Mouse (Mus musculus): ENCODE measurements around the gene Cdk7. TPM values are rescaled to one million over a fixed set of nuclear protein-coding genes. Genes with fewer than 3 reads are reported as not detected.
A peak's percentile ranks its signal among the peaks of the same experiment; 100 is the strongest.
"Not testable (repeated sequence)": the region's sequence is repeated elsewhere in the genome, so short reads cannot be mapped to it uniquely, and the experiment has no call there.

The Cdk7 gene
- polyA plus RNA-seq, 1 experiment from 2014 or later = 79.3 TPM

DNA sequence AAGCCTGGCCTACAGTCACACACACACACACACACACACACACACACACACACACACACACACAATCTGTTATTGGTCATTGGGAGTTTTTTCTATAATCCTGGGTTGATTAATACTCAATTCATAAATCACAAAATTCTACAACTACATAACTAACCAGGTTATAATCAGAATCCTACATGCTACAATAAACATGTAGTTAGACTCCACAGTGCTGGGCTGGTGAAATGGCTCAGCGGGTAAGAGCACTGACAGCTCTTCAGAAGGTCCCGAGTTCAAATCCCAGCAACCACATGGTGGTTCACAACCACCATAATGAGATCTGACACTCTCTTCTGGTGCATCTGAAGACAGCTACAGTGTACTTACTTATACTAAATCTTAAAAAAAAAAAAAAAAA, 2.0 kb upstream of the Cdk7 start:
- no peaks in the 10 kb centered on the region for H3K9me3 ChIP-seq (ENCODE audit: control insufficient read depth, low read length)
- no peak overlapping the region for H3K4me2 ChIP-seq (ENCODE audit: low read length)
- no peak overlapping the region for H3K9ac ChIP-seq (ENCODE audit: low read length)
- H3K36me3 ChIP-seq (ENCODE audit: control insufficient read depth, insufficient read depth, low read length) = peaks cover 27% of the 10 kb centered on the region
- ATAC-seq (replicated peaks; ENCODE audit: low FRiP score, low TSS enrichment, low read depth) = no peak
- WGBS = 90% methylated on average over 2 of the region's 2 CpGs
- no peaks in the 10 kb centered on the region for H3K27me3 ChIP-seq (replicated peaks; ENCODE audit: control insufficient read depth, insufficient read depth, low read length)
- no peak overlapping the region for H3K27ac ChIP-seq (ENCODE audit: low read depth)
- no peak for DNase-seq (ENCODE audit: low spot score)
- no peak overlapping the region for H3K4me3 ChIP-seq (ENCODE audit: low read depth, low read length)
- H3K4me1 ChIP-seq (replicated peaks; ENCODE audit: control insufficient read depth, insufficient read depth, low read length) = peaks cover 9% of the 10 kb centered on the region

DNA sequence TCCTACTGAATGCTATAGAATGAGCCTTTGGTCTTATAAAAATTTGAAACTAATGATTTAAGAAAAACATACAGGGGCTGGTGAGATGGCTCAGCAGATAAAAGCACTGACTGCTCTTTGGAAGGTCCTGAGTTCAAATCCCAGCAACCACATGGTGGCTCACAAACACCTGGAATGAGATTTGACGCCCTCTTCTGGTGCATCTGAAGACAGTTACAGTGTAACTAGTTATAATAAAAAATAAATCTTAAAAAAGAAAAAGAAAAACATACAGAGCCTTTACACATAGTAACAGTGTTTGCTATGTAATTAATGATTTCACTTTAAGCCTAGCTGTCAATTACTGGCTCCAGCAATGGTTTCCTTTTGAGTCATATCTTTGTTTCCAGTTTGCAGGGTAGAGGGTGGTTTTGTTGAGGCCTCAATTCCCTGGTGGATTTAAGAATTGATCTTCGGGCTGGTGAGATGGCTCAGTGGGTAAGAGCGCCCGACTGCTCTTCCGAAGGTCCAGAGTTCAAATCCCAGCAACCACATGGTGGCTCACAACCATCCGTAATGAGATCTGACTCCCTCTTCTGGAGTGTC, 815 bp upstream of the Cdk7 start:
- H3K27me3 ChIP-seq (replicated peaks; ENCODE audit: control insufficient read depth, insufficient read depth, low read length); H3K4me1 ChIP-seq (replicated peaks; ENCODE audit: control insufficient read depth, insufficient read depth, low read length); H3K9me3 ChIP-seq (ENCODE audit: control insufficient read depth, low read length); H3K9ac ChIP-seq (ENCODE audit: low read length); ATAC-seq (replicated peaks; ENCODE audit: low FRiP score, low TSS enrichment, low read depth); DNase-seq (ENCODE audit: low spot score): not testable (repeated sequence)
- Histone ChIP-seq H3K4me2 (ENCODE audit: low read length) (peak overlapping the region; percentile 48), H3K27ac (ENCODE audit: low read depth) (peak overlapping the region; percentile 92), H3K4me3 (ENCODE audit: low read depth, low read length) (peak overlapping the region; percentile 86; the same call in 1 of the 2 replicates), H3K36me3 (ENCODE audit: control insufficient read depth, insufficient read depth, low read length) (peaks cover 30% of the 10 kb centered on the region)
- WGBS = 92% methylated on average over 5 of the region's 6 CpGs

DNA sequence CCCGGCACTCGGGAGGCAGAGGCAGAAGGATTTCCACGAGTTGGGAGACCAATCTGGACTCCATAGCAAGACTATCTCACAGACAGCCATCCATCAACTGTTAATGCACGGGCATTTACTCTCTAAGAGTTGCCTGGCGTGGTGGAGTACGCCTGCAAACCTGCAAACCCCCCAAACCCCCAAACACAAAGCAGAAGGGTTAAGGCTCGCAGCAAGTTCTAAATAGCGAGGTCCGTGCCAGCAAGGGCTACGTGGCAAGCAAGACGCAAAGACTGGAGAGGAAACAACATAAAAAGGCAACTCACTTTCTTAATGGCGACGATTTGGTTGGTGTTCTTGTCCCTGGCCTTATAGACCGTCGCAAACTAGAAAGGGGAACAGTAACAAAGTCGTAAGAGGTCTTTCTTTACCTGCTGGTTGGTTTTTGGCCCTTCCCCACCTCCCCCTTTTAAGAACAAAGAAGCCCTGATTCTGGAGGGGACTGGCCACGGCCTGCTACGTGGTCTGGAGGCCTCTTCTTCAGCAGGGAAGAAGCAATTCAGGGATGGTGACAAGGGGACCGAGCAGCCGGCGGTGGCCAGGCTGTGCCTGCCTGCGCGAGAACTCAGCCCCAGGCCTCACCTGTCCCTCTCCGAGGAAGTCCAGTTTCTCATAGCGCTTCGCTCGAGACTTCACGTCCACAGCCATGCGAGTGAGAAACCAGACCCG, 432 bp downstream of the Cdk7 start:
- WGBS = 1% methylated on average over 30 of the region's 30 CpGs
- H3K36me3 ChIP-seq (ENCODE audit: control insufficient read depth, insufficient read depth, low read length) = peaks cover 26% of the 10 kb centered on the region
- H3K27me3 ChIP-seq (replicated peaks; ENCODE audit: control insufficient read depth, insufficient read depth, low read length) = no peaks in the 10 kb centered on the region
- peak; percentile 68 for DNase-seq (ENCODE audit: low spot score)
- H3K27ac ChIP-seq (ENCODE audit: low read depth) = peak overlapping the region; percentile 92
- peaks cover 9% of the 10 kb centered on the region for H3K4me1 ChIP-seq (replicated peaks; ENCODE audit: control insufficient read depth, insufficient read depth, low read length)
- no peaks in the 10 kb centered on the region for H3K9me3 ChIP-seq (ENCODE audit: control insufficient read depth, low read length)
- ATAC-seq (replicated peaks; ENCODE audit: low FRiP score, low TSS enrichment, low read depth) = no peak
- H3K4me2 ChIP-seq (ENCODE audit: low read length) = peak overlapping the region; percentile 78
- H3K4me3 ChIP-seq (ENCODE audit: low read depth, low read length) = peak overlapping the region; percentile 86
- peak overlapping the region; percentile 69 for H3K9ac ChIP-seq (ENCODE audit: low read length)

DNA sequence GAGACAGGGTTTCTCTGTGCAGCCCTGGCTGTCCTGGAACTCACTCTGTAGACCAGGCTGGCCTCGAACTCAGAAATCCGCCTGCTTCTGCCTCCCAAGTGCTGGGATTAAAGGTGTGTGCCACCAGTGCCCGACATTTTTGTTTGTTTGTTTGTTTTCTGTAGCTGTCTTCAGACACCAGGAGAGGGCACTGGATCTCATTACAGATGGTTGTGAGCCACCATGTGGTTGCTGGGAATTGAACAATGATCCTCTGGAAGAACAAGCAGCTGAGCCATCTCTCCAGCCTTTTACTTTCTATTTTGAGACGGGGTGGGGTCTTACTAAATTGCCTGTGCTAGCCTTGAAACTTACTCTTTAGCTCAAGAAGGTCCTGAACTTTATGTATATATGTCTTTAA, 2.2 kb downstream of the Cdk7 start:
- not testable (repeated sequence) for H3K4me2 ChIP-seq (ENCODE audit: low read length); DNase-seq (ENCODE audit: low spot score); H3K27ac ChIP-seq (ENCODE audit: low read depth); H3K4me3 ChIP-seq (ENCODE audit: low read depth, low read length); H3K9ac ChIP-seq (ENCODE audit: low read length); H3K27me3 ChIP-seq (replicated peaks; ENCODE audit: control insufficient read depth, insufficient read depth, low read length); ATAC-seq (replicated peaks; ENCODE audit: low FRiP score, low TSS enrichment, low read depth); H3K4me1 ChIP-seq (replicated peaks; ENCODE audit: control insufficient read depth, insufficient read depth, low read length); H3K9me3 ChIP-seq (ENCODE audit: control insufficient read depth, low read length)
- peaks cover 23% of the 10 kb centered on the region for H3K36me3 ChIP-seq (ENCODE audit: control insufficient read depth, insufficient read depth, low read length)
- WGBS = 95% methylated on average over 4 of the region's 4 CpGs

DNA sequence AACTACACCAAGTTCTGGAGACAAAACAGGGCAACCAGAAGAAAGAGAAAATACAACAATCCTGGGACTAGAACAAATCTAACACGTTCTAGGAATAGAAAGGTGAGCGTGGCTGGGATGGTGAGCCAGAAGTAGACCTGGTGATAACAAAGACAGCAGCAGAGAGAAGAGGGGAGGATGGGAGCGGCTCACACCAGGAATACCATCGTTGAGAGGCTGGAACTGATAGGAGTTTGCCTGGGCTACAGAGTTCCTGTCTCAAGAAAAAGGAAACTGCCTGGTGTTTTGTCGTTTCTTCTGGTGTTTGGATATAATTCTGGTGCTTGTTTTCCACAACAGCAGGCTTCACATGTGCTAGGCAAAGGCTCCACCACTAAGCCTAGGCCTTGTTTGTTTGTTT, 2.7 kb downstream of the Cdk7 start:
- no peak for ATAC-seq (replicated peaks; ENCODE audit: low FRiP score, low TSS enrichment, low read depth)
- Histone ChIP-seq H3K9ac (ENCODE audit: low read length) (no peak overlapping the region), H3K4me3 (ENCODE audit: low read depth, low read length) (no peak overlapping the region), H3K4me2 (ENCODE audit: low read length) (no peak overlapping the region), H3K36me3 (ENCODE audit: control insufficient read depth, insufficient read depth, low read length) (peaks cover 23% of the 10 kb centered on the region), H3K27ac (ENCODE audit: low read depth) (no peak overlapping the region), H3K9me3 (ENCODE audit: control insufficient read depth, low read length) (no peaks in the 10 kb centered on the region), H3K4me1 (replicated peaks; ENCODE audit: control insufficient read depth, insufficient read depth, low read length) (peaks cover 9% of the 10 kb centered on the region), H3K27me3 (replicated peaks; ENCODE audit: control insufficient read depth, insufficient read depth, low read length) (no peaks in the 10 kb centered on the region)
- WGBS = 93% methylated on average over 5 of the region's 5 CpGs
- no peak for DNase-seq (ENCODE audit: low spot score)

DNA sequence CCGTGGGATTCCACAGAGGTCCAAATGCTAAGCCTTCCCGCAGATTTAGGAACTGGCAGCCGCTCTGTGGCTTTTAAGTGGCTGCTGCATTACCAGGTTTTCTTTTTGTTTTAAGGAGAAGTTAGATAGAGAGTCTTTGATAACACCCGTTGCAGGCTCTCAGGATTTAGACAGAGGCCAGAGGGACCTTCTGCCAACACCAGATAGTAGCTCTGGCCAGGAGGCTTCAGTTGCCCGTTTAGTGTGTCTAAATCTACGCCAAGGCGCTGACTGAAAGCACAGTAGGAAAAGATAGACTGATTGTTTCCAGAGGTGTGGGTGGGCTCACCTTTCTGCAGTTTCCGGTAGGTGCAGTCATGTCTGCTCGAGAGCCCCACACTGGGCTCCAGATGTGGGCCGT, 5.5 kb downstream of the Cdk7 start:
- Histone ChIP-seq H3K27me3 (replicated peaks; ENCODE audit: control insufficient read depth, insufficient read depth, low read length) (no peaks in the 10 kb centered on the region), H3K4me3 (ENCODE audit: low read depth, low read length) (no peak overlapping the region), H3K27ac (ENCODE audit: low read depth) (no peak overlapping the region), H3K9ac (ENCODE audit: low read length) (no peak overlapping the region), H3K9me3 (ENCODE audit: control insufficient read depth, low read length) (no peaks in the 10 kb centered on the region), H3K4me1 (replicated peaks; ENCODE audit: control insufficient read depth, insufficient read depth, low read length) (peaks cover 9% of the 10 kb centered on the region), H3K4me2 (ENCODE audit: low read length) (no peak overlapping the region), H3K36me3 (ENCODE audit: control insufficient read depth, insufficient read depth, low read length) (peaks cover 49% of the 10 kb centered on the region)
- ATAC-seq (replicated peaks; ENCODE audit: low FRiP score, low TSS enrichment, low read depth) = no peak
- DNase-seq (ENCODE audit: low spot score) = no peak
- 89% methylated on average over 10 of the region's 10 CpGs for WGBS

DNA sequence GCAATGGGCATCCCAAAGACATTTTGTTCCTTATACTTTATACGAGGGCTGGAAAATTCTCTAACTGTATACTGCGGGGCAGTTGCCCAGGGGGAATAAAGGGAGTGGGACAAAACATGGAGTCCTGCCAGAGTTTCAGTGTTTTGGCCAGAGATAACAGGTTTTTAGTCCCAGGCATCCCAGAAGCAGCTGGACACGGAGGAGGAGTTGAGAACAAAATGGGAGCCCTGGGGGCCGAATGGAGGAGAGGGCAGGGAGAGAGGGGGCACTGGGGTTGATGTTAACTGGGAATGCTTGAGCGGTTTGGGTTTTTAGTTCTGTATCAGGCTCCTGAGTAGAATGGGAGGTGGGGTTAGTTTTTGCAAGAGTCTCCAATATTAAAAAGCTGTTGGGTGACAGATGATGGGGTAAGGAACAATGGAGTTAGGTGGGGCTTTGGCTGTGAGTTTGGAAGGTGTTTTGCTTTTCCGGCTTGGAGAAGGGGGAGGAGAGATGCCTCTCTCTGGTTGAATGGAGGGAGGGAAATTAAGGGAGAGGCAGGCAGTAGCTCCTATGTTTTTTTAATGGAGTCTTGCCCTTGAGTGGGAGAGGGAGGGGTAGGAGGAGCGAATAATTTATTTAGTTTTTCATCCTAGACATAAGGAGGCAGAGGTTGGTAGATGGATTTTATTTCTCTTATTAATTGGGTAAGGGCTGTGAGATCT, 6.5 kb downstream of the Cdk7 start:
- H3K4me3 ChIP-seq (ENCODE audit: low read depth, low read length) = no peak overlapping the region
- DNase-seq (ENCODE audit: low spot score) (no peak), ATAC-seq (replicated peaks; ENCODE audit: low FRiP score, low TSS enrichment, low read depth) (no peak)
- H3K4me2 ChIP-seq (ENCODE audit: low read length) = no peak overlapping the region
- H3K9me3 ChIP-seq (ENCODE audit: control insufficient read depth, low read length) = no peaks in the 10 kb centered on the region
- H3K4me1 ChIP-seq (replicated peaks; ENCODE audit: control insufficient read depth, insufficient read depth, low read length) = peaks cover 3% of the 10 kb centered on the region
- no peaks in the 10 kb centered on the region for H3K27me3 ChIP-seq (replicated peaks; ENCODE audit: control insufficient read depth, insufficient read depth, low read length)
- no peak overlapping the region for H3K9ac ChIP-seq (ENCODE audit: low read length)
- 84% methylated on average over 7 of the region's 7 CpGs for WGBS
- no peak overlapping the region for H3K27ac ChIP-seq (ENCODE audit: low read depth)
- H3K36me3 ChIP-seq (ENCODE audit: control insufficient read depth, insufficient read depth, low read length) = peaks cover 59% of the 10 kb centered on the region

DNA sequence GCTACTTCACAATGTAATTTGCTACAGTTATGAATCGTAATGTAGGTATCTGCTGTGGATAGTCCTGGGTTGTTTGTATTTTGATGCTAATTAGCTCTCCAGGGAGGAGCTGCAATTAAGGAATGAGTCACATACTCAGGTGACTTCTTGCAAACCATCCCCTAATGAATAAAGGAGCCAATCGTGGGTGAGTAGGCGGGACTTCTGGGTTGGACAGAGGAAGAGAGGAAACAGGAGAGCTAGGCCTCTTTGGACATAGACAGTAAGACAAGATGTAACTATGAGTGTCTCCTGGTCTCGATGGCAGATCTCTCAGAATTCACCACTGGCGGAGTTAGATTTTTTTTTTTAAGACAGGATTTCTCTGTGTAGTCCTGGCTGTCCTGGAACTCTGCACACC, 9.1 kb downstream of the Cdk7 start:
- no peaks in the 10 kb centered on the region for H3K9me3 ChIP-seq (ENCODE audit: control insufficient read depth, low read length)
- H3K27ac ChIP-seq (ENCODE audit: low read depth) = no peak overlapping the region
- no peak overlapping the region for H3K4me3 ChIP-seq (ENCODE audit: low read depth, low read length)
- H3K36me3 ChIP-seq (ENCODE audit: control insufficient read depth, insufficient read depth, low read length) = peaks cover 64% of the 10 kb centered on the region
- no peak overlapping the region for H3K4me2 ChIP-seq (ENCODE audit: low read length)
- H3K27me3 ChIP-seq (replicated peaks; ENCODE audit: control insufficient read depth, insufficient read depth, low read length) = no peaks in the 10 kb centered on the region
- no peak overlapping the region for H3K9ac ChIP-seq (ENCODE audit: low read length)
- no peak for ATAC-seq (replicated peaks; ENCODE audit: low FRiP score, low TSS enrichment, low read depth)
- no peaks in the 10 kb centered on the region for H3K4me1 ChIP-seq (replicated peaks; ENCODE audit: control insufficient read depth, insufficient read depth, low read length)
- no peak for DNase-seq (ENCODE audit: low spot score)
- WGBS = 93% methylated on average over 5 of the region's 5 CpGs

Data from intestine, embryonic 14.5 days (tissue).